Mouse (Mus musculus) erythroblast, adult 5-6 weeks (primary cell): ENCODE results near the gene Nwd1. TPM values are rescaled to one million over a fixed set of nuclear protein-coding genes. Genes with fewer than 3 reads are reported as not detected.

ENCODE experiments used
- ATAC-seq: replicated peaks from 2 replicates; pipeline ENCODE4 v1.8.0; 2016; ENCODE audit warnings: moderate number of reproducible peaks, mild to moderate bottlenecking, moderate TSS enrichment, inconsistent platforms; ENCODE audit not compliant: poor library complexity, low FRiP score, severe bottlenecking
- total RNA-seq, 2 experiments: library from RNA; stranded (forward) in 1 of 2; stranded (reverse) in 1 of 2; fragments of 150-400 nt in 1 of 2; fragments of 200-764, 138-1000 nt in 1 of 2; gene quantifications; 2 replicates each; pipeline versions ENCODE4 v1.2.3 to v1.2.4; 2015 to 2017; ENCODE audit warnings: low replicate concordance in 2 of 2

The Nwd1 gene
- total RNA-seq, 2 experiments from 2014 or later: 0.58 to 1.3 TPM

- ATAC-seq: no peak
These were observed 111.8 kb downstream of the Nwd1 start for GRCm38 (mm10) chr8:72758310-72758709.

GRCm38 (mm10) chr8:72760216-72760615 is 113.7 kb downstream of the Nwd1 start:
- no peak for ATAC-seq

- no peak for ATAC-seq
These were observed 115.0 kb downstream of the Nwd1 start, which contains the start of gene F2rl3 for GRCm38 (mm10) chr8:72761322-72762051. Gene F2rl3, plus strand, starts transcription at chr8:72761880.

GRCm38 (mm10) chr8:72762306-72762705 is 115.8 kb downstream of the Nwd1 start:
- ATAC-seq: no peak

GRCm38 (mm10) chr8:72765696-72766095 is 119.2 kb downstream of the Nwd1 start:
- no peak for ATAC-seq

- ATAC-seq: no peak
These were observed 120.3 kb downstream of the Nwd1 start for GRCm38 (mm10) chr8:72766777-72767176.

Other genes with a start within 250 kb of the Nwd1 start
- 59.4 and 72.1 TPM in 2 replicates for gene Eps15l1, start 225.3 kb upstream of the Nwd1 start, total RNA-seq (2015; ENCODE audit: low replicate concordance)
- 51.5 and 52.3 TPM in 2 replicates for gene Eps15l1, start 225.3 kb upstream of the Nwd1 start, total RNA-seq (2017; ENCODE audit: low replicate concordance)
- not detected in 2 replicates for gene Calr3, start 202.8 kb upstream of the Nwd1 start, total RNA-seq (2015; ENCODE audit: low replicate concordance)
- 0.77 TPM in 1 of 2 replicates, not detected in the other for gene Calr3, start 202.8 kb upstream of the Nwd1 start, total RNA-seq (2017; ENCODE audit: low replicate concordance)
- gene 1700030K09Rik, start 202.8 kb upstream of the Nwd1 start, total RNA-seq (2015; ENCODE audit: low replicate concordance): 0.38 and 0.63 TPM in 2 replicates
- gene 1700030K09Rik, start 202.8 kb upstream of the Nwd1 start, total RNA-seq (2017; ENCODE audit: low replicate concordance): 0.60 and 2.4 TPM in 2 replicates
- gene Cherp, start 171.5 kb upstream of the Nwd1 start, total RNA-seq (2015; ENCODE audit: low replicate concordance): 25.7 and 29.0 TPM in 2 replicates
- gene Cherp, start 171.5 kb upstream of the Nwd1 start, total RNA-seq (2017; ENCODE audit: low replicate concordance): 6.0 and 7.7 TPM in 2 replicates
- gene Slc35e1, start 154.1 kb upstream of the Nwd1 start, total RNA-seq (2015; ENCODE audit: low replicate concordance): 11.3 and 11.9 TPM in 2 replicates
- gene Slc35e1, start 154.1 kb upstream of the Nwd1 start, total RNA-seq (2017; ENCODE audit: low replicate concordance): 18.8 and 21.6 TPM in 2 replicates
- 4.2 and 4.8 TPM in 2 replicates for gene Med26, start 98.4 kb upstream of the Nwd1 start, total RNA-seq (2015; ENCODE audit: low replicate concordance)
- 3.2 and 3.8 TPM in 2 replicates for gene Med26, start 98.4 kb upstream of the Nwd1 start, total RNA-seq (2017; ENCODE audit: low replicate concordance)
- gene Smim7, start 75.6 kb upstream of the Nwd1 start, total RNA-seq (2015; ENCODE audit: low replicate concordance): 15.9 and 46.7 TPM in 2 replicates
- gene Smim7, start 75.6 kb upstream of the Nwd1 start, total RNA-seq (2017; ENCODE audit: low replicate concordance): 21.3 and 22.9 TPM in 2 replicates
- 1.7 and 2.1 TPM in 2 replicates for gene Tmem38a, start 74.7 kb upstream of the Nwd1 start, total RNA-seq (2015; ENCODE audit: low replicate concordance)
- 2.2 TPM in 1 of 2 replicates, not detected in the other for gene Tmem38a, start 74.7 kb upstream of the Nwd1 start, total RNA-seq (2017; ENCODE audit: low replicate concordance)
- gene Sin3b, start 76.6 kb downstream of the Nwd1 start, total RNA-seq (2015; ENCODE audit: low replicate concordance): 25.1 and 34.8 TPM in 2 replicates
- gene Sin3b, start 76.6 kb downstream of the Nwd1 start, total RNA-seq (2017; ENCODE audit: low replicate concordance): 17.7 and 31.8 TPM in 2 replicates
- not detected in 2 replicates for gene F2rl3, start 115.2 kb downstream of the Nwd1 start, total RNA-seq (2015; ENCODE audit: low replicate concordance)
- 0.98 TPM in 1 of 2 replicates, not detected in the other for gene F2rl3, start 115.2 kb downstream of the Nwd1 start, total RNA-seq (2017; ENCODE audit: low replicate concordance)